In the genomic region with DNA sequence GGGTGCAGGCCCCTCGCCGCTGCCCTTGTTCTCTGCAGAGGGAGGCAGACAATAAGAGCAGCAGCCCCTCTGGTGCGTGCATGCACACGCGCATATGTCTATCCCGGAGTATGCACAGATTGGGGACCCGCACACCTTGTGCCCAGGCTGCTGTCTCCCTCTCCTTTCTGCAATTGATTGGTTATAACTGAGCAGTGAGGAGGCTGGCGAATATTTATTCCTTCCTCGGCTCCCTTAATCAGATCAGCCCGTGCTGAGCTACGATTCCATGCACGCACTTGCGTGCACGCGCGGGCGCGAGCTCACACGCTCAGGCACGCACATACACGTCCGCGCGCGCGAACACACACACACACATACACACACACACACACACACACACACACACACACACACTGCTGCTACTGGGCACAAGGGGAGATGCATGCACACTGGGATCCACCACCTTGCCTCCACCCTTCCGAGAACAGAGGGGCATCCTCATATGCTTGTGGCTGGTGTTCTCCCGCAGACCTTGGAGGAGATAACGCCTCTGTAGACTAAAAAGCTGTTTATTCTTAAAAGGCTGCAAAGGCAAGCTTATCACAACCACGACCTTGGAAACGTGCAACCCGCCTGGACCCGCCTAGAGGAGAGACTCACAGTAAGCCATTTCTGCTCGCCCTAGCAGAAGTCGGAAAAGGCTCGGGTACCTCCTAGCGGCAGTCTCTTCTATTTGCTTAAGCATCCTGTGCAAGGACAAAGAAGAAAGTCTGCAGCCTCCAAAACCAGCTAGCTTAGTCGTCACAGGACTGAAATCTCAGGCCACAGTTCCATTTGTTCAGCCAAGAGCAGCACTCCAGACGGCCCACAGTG, we compare ENCODE assay signal across 9 mouse cellular contexts. TPM values are rescaled to one million over a fixed set of nuclear protein-coding genes. Genes with fewer than 3 reads are reported as not detected.
DNase-seq lines count a peak whose midpoint lies in the region; ATAC-seq lines count a peak whose summit lies in the region.
"Had no signal": no experiment of that assay in that cellular context is flagged by ENCODE, and none has a peak within 500 bp of the region (broad histone marks: within the 10 kb centered on the region; RNA-seq: fewer than 3 reads in every experiment).

No protein-coding gene starts in this region.

- peak overlapping the region; percentile 93 for H3K4me2 ChIP-seq in embryonic facial prominence, embryonic 13.5 days
- peak overlapping the region; percentile 73 for H3K4me2 ChIP-seq in liver, embryonic 13.5 days
- H3K4me2 ChIP-seq in neural tube, embryonic 11.5 days (ENCODE audit: low read depth), result peak overlapping the region; percentile 86

- H3K9me3 ChIP-seq in embryonic facial prominence, embryonic 13.5 days, result no peaks in the 10 kb centered on the region
- H3K9me3 ChIP-seq in liver, embryonic 13.5 days (replicated peaks), result no peaks in the 10 kb centered on the region
- no peaks in the 10 kb centered on the region for H3K9me3 ChIP-seq in neural tube, embryonic 11.5 days (ENCODE audit: control insufficient read depth, low read length)

- no peaks in the 10 kb centered on the region for H3K36me3 ChIP-seq in embryonic facial prominence, embryonic 13.5 days
- no peaks in the 10 kb centered on the region for H3K36me3 ChIP-seq in liver, embryonic 13.5 days
- H3K36me3 ChIP-seq in neural tube, embryonic 11.5 days (ENCODE audit: control insufficient read depth, insufficient read depth, low read length), result no peaks in the 10 kb centered on the region

- peak; percentile 82 for ATAC-seq in embryonic facial prominence, embryonic 13.5 days (ENCODE audit: insufficient number of reproducible peaks, insufficient read depth, low FRiP score, low TSS enrichment, low read depth)
- peak; percentile 86 for ATAC-seq in liver, embryonic 13.5 days (ENCODE audit: low read depth)
- ATAC-seq in neural tube, embryonic 11.5 days (ENCODE audit: insufficient read depth, low FRiP score, low TSS enrichment), result peak; percentile 83

- peak overlapping the region; percentile 62 for H3K4me3 ChIP-seq in embryonic facial prominence, embryonic 13.5 days
- H3K4me3 ChIP-seq in liver, embryonic 13.5 days (replicated peaks), result peak overlapping the region; percentile 51
- peak overlapping the region; percentile 66 for H3K4me3 ChIP-seq in neural tube, embryonic 11.5 days (ENCODE audit: low read depth, low read length)

- H3K9ac ChIP-seq in embryonic facial prominence, embryonic 13.5 days, result peak overlapping the region; percentile 73
- peak overlapping the region; percentile 39; the same call in 1 of the 2 replicates for H3K9ac ChIP-seq in liver, embryonic 13.5 days
- H3K9ac ChIP-seq in neural tube, embryonic 11.5 days (ENCODE audit: low read length), result peak overlapping the region; percentile 91

- H3K27me3 ChIP-seq in embryonic facial prominence, embryonic 13.5 days, result peaks cover 17% of the 10 kb centered on the region
- peaks cover 38% of the 10 kb centered on the region for H3K27me3 ChIP-seq in liver, embryonic 13.5 days
- no peaks in the 10 kb centered on the region for H3K27me3 ChIP-seq in neural tube, embryonic 11.5 days (ENCODE audit: control insufficient read depth, insufficient read depth, low read length)

- H3K4me1 ChIP-seq in embryonic facial prominence, embryonic 13.5 days, result peaks cover 8% of the 10 kb centered on the region; the same call in 1 of the 2 replicates
- H3K4me1 ChIP-seq in liver, embryonic 13.5 days (replicated peaks), result peaks cover 11% of the 10 kb centered on the region; the same call in 1 of the 2 replicates
- H3K4me1 ChIP-seq in neural tube, embryonic 11.5 days (ENCODE audit: control insufficient read depth, insufficient read depth, low read length), result peaks cover 9% of the 10 kb centered on the region; the same call in 1 of the 2 replicates

- WGBS in embryonic facial prominence, embryonic 13.5 days, result under 1% methylated on average over 39 of the region's 39 CpGs
- under 1% methylated on average over 39 of the region's 39 CpGs for WGBS in liver, embryonic 13.5 days (ENCODE audit: insufficient replicate concordance)
- under 1% methylated on average over 39 of the region's 39 CpGs for WGBS in neural tube, embryonic 11.5 days

- H3K27ac ChIP-seq in embryonic facial prominence, embryonic 13.5 days, result peak overlapping the region; percentile 75
- no peak overlapping the region for H3K27ac ChIP-seq in liver, embryonic 13.5 days
- H3K27ac ChIP-seq in neural tube, embryonic 11.5 days (ENCODE audit: low read depth, low read length), result peak overlapping the region; percentile 94

- intact Hi-C loops in heart, postnatal 10 days (cut with DNase I), result loop anchor here (2.0 to 10.0 kb wide), 3 partner anchors 150 to 440 kb away; no protein-coding TSS in a partner anchor

- peak; percentile 60 for DNase-seq in urinary bladder, postnatal 14 days (ENCODE audit: low spot score)
- no peak for DNase-seq in urinary bladder, postnatal 10 days (ENCODE audit: low spot score)
- DNase-seq in heart, postnatal 10 days, result peak; percentile 77 to 81
- peak; percentile 81 to 84 for DNase-seq in kidney, postnatal 36 days
- peak; percentile 43 for DNase-seq in liver, embryonic 13.5 days
- peak; percentile 87 for DNase-seq in neural tube, embryonic 11.5 days (ENCODE audit: low spot score)
- DNase-seq in telencephalon, adult 2 months (ENCODE audit: low read depth, low spot score), result peak; percentile 94

RNA-seq across cellular contexts. Expression of a gene that starts 0.5 kb away (rescaled TPM):
- polyA plus RNA-seq in embryonic facial prominence, embryonic 13.5 days (2015; fragmentation: Nextera tagmentation; extraction: Ambion mirVana), result 0.87 and 1.1 TPM in 2 replicates
- total RNA-seq in heart, postnatal 10 days (2021), result 1 to 10 TPM in 1 of 2 experiments, under 1 TPM in 1; 0.89 to 1.3 TPM
- 0.09 and 0.27 TPM in 2 replicates for polyA plus RNA-seq in liver, embryonic 13.5 days (2015; fragmentation: Nextera tagmentation; extraction: Ambion mirVana)
- polyA plus RNA-seq in neural tube, embryonic 11.5 days (2014; fragmentation: Nextera tagmentation; extraction: Ambion mirVana), result 9.0 and 10.6 TPM in 2 replicates
- total RNA-seq: MEL had no signal

Comparison
In these comparisons a context has a peak if more than half of its experiments do, and no peak if none do; other contexts are left out.
1. H3K9ac ChIP-seq: peak in every context shown above with its lines; median percentile 91 in neural tube, embryonic 11.5 days; 73 in embryonic facial prominence, embryonic 13.5 days; 39 in liver, embryonic 13.5 days.